Mouse (Mus musculus) limb, embryonic 10.5 days (tissue): ENCODE data around the gene Aprt. TPM values are rescaled to one million over a fixed set of nuclear protein-coding genes. Genes with fewer than 3 reads are reported as not detected.

Source experiments
- DNase-seq: peaks from one replicate; pipeline ENCODE4 v3.0.0-alpha.2; 2017; ENCODE audit warnings: low spot score
- H3K27ac ChIP-seq: fragments of 300-500 bp; sonication (generic); 2 replicates; pipeline ENCODE4 v1.5.1; 2016; ENCODE audit warnings: mild to moderate bottlenecking
- H3K27me3 ChIP-seq: fragments of 300-500 bp; sonication (generic); 2 replicates; pipeline ENCODE4 v1.6.1; 2016; ENCODE audit warnings: low read depth, mild to moderate bottlenecking; ENCODE audit not compliant: poor library complexity, severe bottlenecking
- H3K36me3 ChIP-seq: fragments of 300-500 bp; sonication (generic); 2 replicates; pipeline ENCODE4 v1.6.1; 2016; ENCODE audit warnings: mild to moderate bottlenecking, moderate library complexity
- H3K4me1 ChIP-seq: fragments of 300-500 bp; sonication (generic); 2 replicates; pipeline ENCODE4 v1.6.1; 2016
- H3K4me3 ChIP-seq: fragments of 300-500 bp; sonication (generic); 2 replicates; pipeline ENCODE4 v1.5.1; 2016; ENCODE audit warnings: mild to moderate bottlenecking, moderate library complexity
- H3K9me3 ChIP-seq: fragments of 300-500 bp; sonication (generic); replicated peaks from 2 replicates; pipeline ENCODE4 v1.6.1; 2016; ENCODE audit warnings: mild to moderate bottlenecking
- WGBS: fragments of 180-500 bp; shearing (Covaris S2); methylation state at CpG from one replicate; pipeline ENCODE4 v1.1.7; 2016; 5-methylcytosine and 5-hydroxymethylcytosine counted together
- microRNA-seq: library from miRNA; unstranded; fragments of <30 nt; microRNA quantifications from one replicate; pipeline ENCODE4, GENCODE M21; 2017
- polyA plus RNA-seq: library from polyadenylated mRNA; unstranded; fragments of >200 nt; fragmentation: Nextera tagmentation; extraction: Ambion mirVana; gene quantifications from 2 replicates; pipeline ENCODE4 v1.2.1, GENCODE M21; 2016

The Aprt gene
- polyA plus RNA-seq, 1 experiment from 2014 or later: 285 TPM

- Histone ChIP-seq H3K4me3 (no peak overlapping the region), H3K27me3 (no peaks in the 10 kb centered on the region), H3K4me1 (peaks cover 41% of the 10 kb centered on the region), H3K9me3 (no peaks in the 10 kb centered on the region), H3K27ac (peak overlapping the region; percentile 61), H3K36me3 (peaks cover 7% of the 10 kb centered on the region; the same call in 1 of the 2 replicates)
- 89% methylated on average over 8 of the region's 8 CpGs for WGBS
- no peak for DNase-seq
Observed at GRCm38 (mm10) chr8:122531312-122531711, 45.4 kb downstream of the Aprt start.

- Histone ChIP-seq H3K4me3 (no peak overlapping the region), H3K27me3 (no peaks in the 10 kb centered on the region), H3K9me3 (no peaks in the 10 kb centered on the region), H3K27ac (no peak overlapping the region), H3K4me1 (peaks cover 60% of the 10 kb centered on the region), H3K36me3 (peaks cover 7% of the 10 kb centered on the region; the same call in 1 of the 2 replicates)
- DNase-seq: no peak
- 90% methylated on average over 4 of the region's 4 CpGs for WGBS
Observed at GRCm38 (mm10) chr8:122529159-122529558, 47.5 kb downstream of the Aprt start.

- 98% methylated on average over 3 of the region's 3 CpGs for WGBS
- H3K4me1 ChIP-seq: peaks cover 66% of the 10 kb centered on the region
Observed at GRCm38 (mm10) chr8:122527937-122528336, 48.8 kb downstream of the Aprt start.

GRCm38 (mm10) chr8:122526526-122527170 lies 50.1 kb downstream of the Aprt start:
- H3K9me3 ChIP-seq: no peaks in the 10 kb centered on the region
- peak overlapping the region; percentile 59 for H3K27ac ChIP-seq
- H3K4me1 ChIP-seq: peaks cover 58% of the 10 kb centered on the region
- no peak for DNase-seq
- H3K36me3 ChIP-seq: peaks cover 7% of the 10 kb centered on the region; the same call in 1 of the 2 replicates
- H3K4me3 ChIP-seq: 0 out of 2 replicates have a peak overlapping the region, but pooled peaks have one; percentile 4
- 65% methylated on average over 7 of the region's 7 CpGs for WGBS
- no peaks in the 10 kb centered on the region for H3K27me3 ChIP-seq

More at GRCm38 (mm10) chr8:122527937-122528336, 48.8 kb downstream of the Aprt start:
- no peaks in the 10 kb centered on the region for H3K9me3 ChIP-seq
- no peak overlapping the region for H3K27ac ChIP-seq
- H3K27me3 ChIP-seq: no peaks in the 10 kb centered on the region
- no peak for DNase-seq
- no peak overlapping the region for H3K4me3 ChIP-seq
- H3K36me3 ChIP-seq: peaks cover 7% of the 10 kb centered on the region; the same call in 1 of the 2 replicates

- WGBS: 77% methylated on average over 3 of the region's 3 CpGs
- Histone ChIP-seq H3K4me1 (peaks cover 54% of the 10 kb centered on the region), H3K27ac (peak overlapping the region; percentile 59; the same call in 1 of the 2 replicates), H3K9me3 (no peaks in the 10 kb centered on the region), H3K36me3 (peaks cover 7% of the 10 kb centered on the region; the same call in 1 of the 2 replicates), H3K27me3 (no peaks in the 10 kb centered on the region), H3K4me3 (no peak overlapping the region)
- DNase-seq: no peak
Observed at GRCm38 (mm10) chr8:122526084-122526483, 50.6 kb downstream of the Aprt start.

- peak overlapping the region; percentile 81 for H3K27ac ChIP-seq
- H3K27me3 ChIP-seq: no peaks in the 10 kb centered on the region
- peaks cover 55% of the 10 kb centered on the region for H3K4me1 ChIP-seq
- H3K4me3 ChIP-seq: no peak overlapping the region
- 70% methylated on average over 6 of the region's 6 CpGs for WGBS
- no peak for DNase-seq
- peaks cover 7% of the 10 kb centered on the region; the same call in 1 of the 2 replicates for H3K36me3 ChIP-seq
- H3K9me3 ChIP-seq: no peaks in the 10 kb centered on the region
Observed at GRCm38 (mm10) chr8:122525004-122525403, 51.7 kb downstream of the Aprt start.

Small RNAs within 50 kb of the gene (microRNA-seq; reads per million reads assigned to microRNA genes)
- gene Mir6396: not detected

Other genes with a start within 250 kb of the Aprt start
- not detected in 2 replicates for gene Trhr2, start 216.2 kb downstream of the Aprt start, polyA plus RNA-seq
- 84.2 and 86.1 TPM in 2 replicates for gene Zc3h18, start 200.3 kb downstream of the Aprt start, polyA plus RNA-seq
- gene Il17c, start 154.9 kb downstream of the Aprt start, polyA plus RNA-seq: 0.28 TPM in 1 of 2 replicates, not detected in the other
- gene Cyba, start 144.0 kb downstream of the Aprt start, polyA plus RNA-seq: 79.8 and 82.8 TPM in 2 replicates
- 64.6 and 64.9 TPM in 2 replicates for gene Mvd, start 133.5 kb downstream of the Aprt start, polyA plus RNA-seq
- not detected in 2 replicates for gene Snai3, start 116.2 kb downstream of the Aprt start, polyA plus RNA-seq
- 33.1 and 41.4 TPM in 2 replicates for gene Rnf166, start 100.8 kb downstream of the Aprt start, polyA plus RNA-seq
- gene Ctu2, start 100.8 kb downstream of the Aprt start, polyA plus RNA-seq: 80.3 and 81.8 TPM in 2 replicates
- gene Piezo1, start 25.6 kb downstream of the Aprt start, polyA plus RNA-seq: 10.7 and 11.8 TPM in 2 replicates
- 68.9 and 75.6 TPM in 2 replicates for gene Cdt1, start 8.9 kb downstream of the Aprt start, polyA plus RNA-seq
- 4.0 and 5.7 TPM in 2 replicates for gene Galns, start 34.6 kb upstream of the Aprt start, polyA plus RNA-seq
- 49.4 and 51.5 TPM in 2 replicates for gene Trappc2l, start 34.7 kb upstream of the Aprt start, polyA plus RNA-seq
- not detected in 2 replicates for gene Pabpn1l, start 45.8 kb upstream of the Aprt start, polyA plus RNA-seq
- 2.0 and 2.8 TPM in 2 replicates for gene Cbfa2t3, start 122.2 kb upstream of the Aprt start, polyA plus RNA-seq
- gene Acsf3, start 198.6 kb upstream of the Aprt start, polyA plus RNA-seq: 18.6 and 19.2 TPM in 2 replicates